Mouse (Mus musculus) heart, embryonic 12.5 days (tissue): Measurements from ENCODE around the gene Ift122. TPM values are rescaled to one million over a fixed set of nuclear protein-coding genes. Genes with fewer than 3 reads are reported as not detected.
"Not testable (repeated sequence)": the region's sequence is repeated elsewhere in the genome, so short reads cannot be mapped to it uniquely, and the experiment has no call there.

Source experiments
- ATAC-seq: fragments of 200-750 bp; cut with Nextera tagmentation; 2 replicates; pipeline ENCODE4 v1.8.0; 2017; ENCODE audit warnings: moderate TSS enrichment, moderate library complexity; ENCODE audit not compliant: insufficient number of reproducible peaks, low FRiP score
- H3K27ac ChIP-seq: fragments of 300-500 bp; sonication (generic); 2 replicates; pipeline ENCODE4 v1.5.1; 2016; ENCODE audit warnings: mild to moderate bottlenecking, moderate library complexity; ENCODE audit not compliant: poor library complexity, severe bottlenecking
- H3K27me3 ChIP-seq: fragments of 300-500 bp; sonication (generic); replicated peaks from 2 replicates; pipeline ENCODE4 v1.6.1; 2016; ENCODE audit warnings: mild to moderate bottlenecking, moderate library complexity
- H3K36me3 ChIP-seq: fragments of 300-500 bp; sonication (generic); 2 replicates; pipeline ENCODE4 v1.6.1; 2016; ENCODE audit warnings: mild to moderate bottlenecking, moderate library complexity
- H3K4me1 ChIP-seq: fragments of 300-500 bp; sonication (generic); replicated peaks from 2 replicates; pipeline ENCODE4 v1.6.1; 2016; ENCODE audit warnings: mild to moderate bottlenecking
- H3K4me2 ChIP-seq: fragments of 300-500 bp; sonication (generic); 2 replicates; pipeline ENCODE4 v1.6.1; 2016; ENCODE audit warnings: mild to moderate bottlenecking, moderate library complexity
- H3K4me3 ChIP-seq: fragments of 300-500 bp; sonication (generic); 2 replicates; pipeline ENCODE4 v1.5.1; 2016; ENCODE audit warnings: mild to moderate bottlenecking
- H3K9ac ChIP-seq: fragments of 300-500 bp; sonication (generic); 2 replicates; pipeline ENCODE4 v1.6.1; 2016; ENCODE audit warnings: mild to moderate bottlenecking, moderate library complexity
- H3K9me3 ChIP-seq: fragments of 300-500 bp; sonication (generic); replicated peaks from 2 replicates; pipeline ENCODE4 v1.6.1; 2016; ENCODE audit warnings: mild to moderate bottlenecking, moderate library complexity
- WGBS: fragments of 180-500 bp; shearing (Covaris S2); methylation state at CpG from one replicate; pipeline ENCODE4 v1.1.7; 2016; 5-methylcytosine and 5-hydroxymethylcytosine counted together
- polyA plus RNA-seq: library from polyadenylated mRNA; unstranded; fragments of >200 nt; fragmentation: Nextera tagmentation; extraction: Ambion mirVana; gene quantifications from 2 replicates; pipeline ENCODE4 v1.2.1, GENCODE M21; 2016

Gene Ift122
- polyA plus RNA-seq, 1 experiment from 2014 or later: 22.7 TPM

GRCm38 (mm10) chr6:115871318-115871717 lies 18.0 kb downstream of the Ift122 start:
- WGBS: no CpG with 5 or more reads among the region's 3 CpGs
- H3K36me3 ChIP-seq, H3K9ac ChIP-seq, H3K27me3 ChIP-seq, H3K27ac ChIP-seq, H3K9me3 ChIP-seq, H3K4me2 ChIP-seq, ATAC-seq, H3K4me3 ChIP-seq, H3K4me1 ChIP-seq: not testable (repeated sequence)

- Histone ChIP-seq H3K36me3 (peaks cover 32% of the 10 kb centered on the region), H3K4me3 (no peak overlapping the region), H3K4me1 (peaks cover 22% of the 10 kb centered on the region), H3K27me3 (no peaks in the 10 kb centered on the region), H3K9me3 (no peaks in the 10 kb centered on the region), H3K27ac (no peak overlapping the region), H3K9ac (no peak overlapping the region), H3K4me2 (no peak overlapping the region)
- ATAC-seq: no peak
- WGBS: 71% methylated on average over 2 of the region's 2 CpGs
Measured at GRCm38 (mm10) chr6:115877239-115877638, 24.0 kb downstream of the Ift122 start.

DNA sequence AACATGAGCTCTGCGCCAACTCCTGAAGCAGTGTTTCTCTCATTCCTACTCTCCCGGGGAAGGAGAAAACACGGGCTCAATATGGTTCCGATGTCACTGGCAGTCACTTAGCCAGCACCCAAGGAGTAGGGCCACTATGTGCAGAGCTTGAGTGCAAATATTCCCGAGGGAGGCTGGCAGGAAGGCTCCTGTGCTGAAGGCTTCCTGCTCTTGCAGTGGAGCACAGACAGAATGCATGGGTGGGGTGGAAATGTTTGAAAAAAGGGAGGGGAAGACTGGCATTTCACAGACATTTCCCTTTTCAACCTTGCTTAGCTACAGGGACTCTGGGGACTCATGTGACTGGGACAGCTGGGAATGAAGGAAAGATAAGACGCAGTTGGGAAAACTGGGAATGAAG lies 25.4 kb downstream of the Ift122 start:
- peak overlapping the region; percentile 15 for H3K27ac ChIP-seq
- peaks cover 32% of the 10 kb centered on the region for H3K36me3 ChIP-seq
- H3K4me1 ChIP-seq: peaks cover 25% of the 10 kb centered on the region
- no peak overlapping the region for H3K4me2 ChIP-seq
- ATAC-seq: no peak
- H3K4me3 ChIP-seq: no peak overlapping the region
- H3K9ac ChIP-seq: no peak overlapping the region
- H3K27me3 ChIP-seq: no peaks in the 10 kb centered on the region
- 59% methylated on average over 6 of the region's 6 CpGs for WGBS
- no peaks in the 10 kb centered on the region for H3K9me3 ChIP-seq

- Histone ChIP-seq H3K9me3 (no peaks in the 10 kb centered on the region), H3K4me3 (no peak overlapping the region), H3K4me2 (no peak overlapping the region), H3K9ac (no peak overlapping the region), H3K27ac (peak overlapping the region; percentile 15), H3K36me3 (peaks cover 37% of the 10 kb centered on the region), H3K4me1 (peaks cover 25% of the 10 kb centered on the region), H3K27me3 (no peaks in the 10 kb centered on the region)
- WGBS: 71% methylated on average over 6 of the region's 6 CpGs
- ATAC-seq: no peak
Measured at GRCm38 (mm10) chr6:115879736-115880135, 26.5 kb downstream of the Ift122 start.

DNA sequence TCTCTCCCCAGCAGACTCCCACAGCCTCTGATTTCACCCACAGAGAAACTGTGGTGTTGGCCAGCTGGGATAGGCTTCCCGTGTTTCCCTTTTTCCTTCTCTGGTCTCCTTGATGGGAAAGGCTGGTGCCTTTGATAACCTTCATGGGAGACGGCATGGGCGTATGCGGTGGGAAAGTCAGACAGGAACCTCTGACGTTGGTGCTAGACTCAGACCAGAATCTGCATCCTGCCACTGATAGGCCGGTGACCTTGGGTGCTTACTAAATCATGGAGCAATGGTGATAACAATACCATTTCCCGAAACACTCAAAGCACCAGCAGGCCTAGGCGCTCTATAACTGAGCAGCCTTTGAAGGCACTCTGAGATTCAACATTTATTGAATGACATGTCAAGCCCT lies 27.5 kb downstream of the Ift122 start:
- Histone ChIP-seq H3K4me3 (no peak overlapping the region), H3K36me3 (peaks cover 34% of the 10 kb centered on the region), H3K27me3 (no peaks in the 10 kb centered on the region), H3K4me1 (peaks cover 25% of the 10 kb centered on the region), H3K9ac (no peak overlapping the region), H3K27ac (peak overlapping the region; percentile 59), H3K9me3 (no peaks in the 10 kb centered on the region), H3K4me2 (no peak overlapping the region; the same call in 1 of the 2 replicates)
- peak; percentile 70 for ATAC-seq
- 57% methylated on average over 8 of the region's 8 CpGs for WGBS

- H3K27ac ChIP-seq: peak overlapping the region; percentile 53
- H3K9ac ChIP-seq: no peak overlapping the region
- no peak overlapping the region for H3K4me3 ChIP-seq
- peaks cover 39% of the 10 kb centered on the region for H3K36me3 ChIP-seq
- H3K27me3 ChIP-seq: no peaks in the 10 kb centered on the region
- peaks cover 5% of the 10 kb centered on the region; the same call in 1 of the 2 replicates for H3K9me3 ChIP-seq
- H3K4me2 ChIP-seq: no peak overlapping the region
- peak; percentile 57; the same call in 1 of the 2 replicates for ATAC-seq
- peaks cover 21% of the 10 kb centered on the region for H3K4me1 ChIP-seq
Measured at GRCm38 (mm10) chr6:115884018-115884417, 30.7 kb downstream of the Ift122 start.

DNA sequence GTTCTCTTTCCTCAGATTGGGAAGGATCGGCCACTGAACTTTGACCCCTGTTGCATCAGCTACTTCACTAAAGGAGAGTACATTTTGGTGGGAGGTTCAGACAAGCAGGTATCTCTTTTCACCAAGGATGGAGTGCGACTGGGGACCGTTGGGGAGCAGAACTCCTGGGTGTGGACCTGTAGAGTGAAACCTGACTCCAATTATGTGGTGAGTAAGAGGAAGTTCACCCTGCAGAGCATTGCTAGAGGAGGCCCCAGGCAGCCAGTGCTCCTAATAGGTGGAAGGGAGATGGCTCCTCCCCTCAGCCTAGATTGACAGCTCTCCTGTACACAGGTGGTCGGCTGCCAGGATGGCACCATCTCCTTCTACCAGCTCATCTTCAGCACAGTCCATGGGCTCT lies 33.6 kb downstream of the Ift122 start:
- peaks cover 38% of the 10 kb centered on the region for H3K36me3 ChIP-seq
- H3K27me3 ChIP-seq: no peaks in the 10 kb centered on the region
- no peak overlapping the region for H3K4me2 ChIP-seq
- peaks cover 5% of the 10 kb centered on the region; the same call in 1 of the 2 replicates for H3K9me3 ChIP-seq
- no peak for ATAC-seq
- no peak overlapping the region for H3K4me3 ChIP-seq
- no peak overlapping the region for H3K9ac ChIP-seq
- H3K4me1 ChIP-seq: peaks cover 22% of the 10 kb centered on the region
- 62% methylated on average over 4 of the region's 4 CpGs for WGBS
- no peak overlapping the region for H3K27ac ChIP-seq

DNA sequence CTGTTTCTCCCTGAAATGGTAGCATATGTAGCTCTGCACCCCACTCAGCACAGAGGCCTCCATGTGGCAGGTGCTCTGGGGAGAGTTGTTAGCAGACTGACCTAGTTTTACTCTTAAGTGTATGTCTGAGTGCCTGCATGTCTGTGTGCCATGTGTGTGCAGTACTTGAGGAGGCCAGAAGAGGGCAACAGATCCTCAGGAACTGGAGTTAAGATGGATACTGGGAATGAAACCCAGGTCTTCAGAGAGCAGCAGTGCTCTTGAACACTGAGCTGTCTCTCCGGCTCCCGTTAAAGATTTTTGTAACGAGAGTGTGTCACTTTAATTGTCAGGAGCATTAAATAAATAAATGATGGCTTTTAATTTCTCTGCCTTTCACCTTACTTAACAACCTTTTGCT lies 35.0 kb downstream of the Ift122 start:
- peaks cover 5% of the 10 kb centered on the region; the same call in 1 of the 2 replicates for H3K9me3 ChIP-seq
- H3K9ac ChIP-seq: no peak overlapping the region
- WGBS: 92% methylated on average over 3 of the region's 3 CpGs
- no peak overlapping the region for H3K4me2 ChIP-seq
- no peak overlapping the region for H3K27ac ChIP-seq
- H3K36me3 ChIP-seq: peaks cover 45% of the 10 kb centered on the region
- H3K4me1 ChIP-seq: peaks cover 25% of the 10 kb centered on the region
- ATAC-seq: no peak
- no peak overlapping the region for H3K4me3 ChIP-seq
- H3K27me3 ChIP-seq: no peaks in the 10 kb centered on the region

DNA sequence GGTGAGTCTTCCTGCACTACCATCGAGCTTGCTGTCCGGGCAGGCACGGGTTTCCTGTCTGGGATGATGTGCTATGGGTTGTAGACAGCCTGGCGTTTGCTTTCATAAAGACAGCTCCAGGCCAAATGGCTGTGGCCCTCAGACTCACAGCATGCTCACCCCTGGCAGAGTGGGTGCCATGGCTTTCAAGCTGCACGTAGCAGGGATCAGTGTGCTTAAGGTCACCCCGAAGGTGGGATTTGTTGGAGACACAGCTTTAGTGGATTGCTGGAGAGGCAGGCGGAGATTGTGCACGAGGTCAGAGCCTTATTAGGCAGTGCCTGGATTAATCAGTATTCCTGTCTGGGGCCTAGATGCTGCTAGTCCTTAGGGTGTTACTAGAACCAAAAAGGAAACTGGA lies 37.3 kb downstream of the Ift122 start:
- 60% methylated on average over 8 of the region's 8 CpGs for WGBS
- no peak for ATAC-seq
- H3K4me2 ChIP-seq: no peak overlapping the region
- H3K36me3 ChIP-seq: peaks cover 56% of the 10 kb centered on the region
- no peak overlapping the region for H3K9ac ChIP-seq
- H3K4me3 ChIP-seq: no peak overlapping the region
- H3K27me3 ChIP-seq: no peaks in the 10 kb centered on the region
- peaks cover 25% of the 10 kb centered on the region for H3K4me1 ChIP-seq
- no peak overlapping the region for H3K27ac ChIP-seq
- H3K9me3 ChIP-seq: peaks cover 5% of the 10 kb centered on the region; the same call in 1 of the 2 replicates

GRCm38 (mm10) chr6:115891061-115891460 lies 37.8 kb downstream of the Ift122 start:
- H3K9me3 ChIP-seq: peaks cover 5% of the 10 kb centered on the region; the same call in 1 of the 2 replicates
- no peaks in the 10 kb centered on the region for H3K27me3 ChIP-seq
- peak overlapping the region; percentile 63 for H3K27ac ChIP-seq
- WGBS: 42% methylated on average over 6 of the region's 6 CpGs
- no peak overlapping the region for H3K9ac ChIP-seq
- peak; percentile 18; the same call in 1 of the 2 replicates for ATAC-seq
- H3K4me1 ChIP-seq: peaks cover 25% of the 10 kb centered on the region
- H3K4me3 ChIP-seq: no peak overlapping the region
- peaks cover 52% of the 10 kb centered on the region for H3K36me3 ChIP-seq
- H3K4me2 ChIP-seq: no peak overlapping the region

- H3K9ac ChIP-seq: no peak overlapping the region
- H3K36me3 ChIP-seq: peaks cover 52% of the 10 kb centered on the region
- H3K9me3 ChIP-seq: peaks cover 5% of the 10 kb centered on the region; the same call in 1 of the 2 replicates
- ATAC-seq: no peak; the same call in 1 of the 2 replicates
- H3K27ac ChIP-seq: peak overlapping the region; percentile 63
- H3K4me1 ChIP-seq: peaks cover 26% of the 10 kb centered on the region
- no peak overlapping the region for H3K4me3 ChIP-seq
- H3K4me2 ChIP-seq: no peak overlapping the region
- no peaks in the 10 kb centered on the region for H3K27me3 ChIP-seq
- WGBS: 64% methylated on average over 8 of the region's 8 CpGs
Measured at GRCm38 (mm10) chr6:115891497-115892061, 38.3 kb downstream of the Ift122 start.

DNA sequence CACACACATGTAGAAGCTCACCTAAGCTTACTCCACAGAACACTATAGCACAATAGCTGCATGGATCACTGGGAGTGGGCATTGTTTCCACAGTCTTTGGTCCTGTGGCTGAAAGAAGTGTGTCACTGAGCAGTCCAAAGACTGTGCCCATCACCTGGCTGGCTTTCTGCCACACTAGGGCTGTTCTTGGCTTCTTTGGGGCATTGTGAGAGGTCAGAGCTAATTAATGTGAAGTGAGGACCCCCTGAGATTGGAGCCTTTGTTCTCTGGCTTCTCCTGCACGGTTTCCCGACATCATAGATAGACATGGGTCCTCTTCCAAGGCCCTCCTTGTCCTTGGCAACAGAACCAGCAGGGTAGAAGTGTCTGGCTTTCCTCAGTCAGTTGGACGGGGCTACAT lies 39.1 kb downstream of the Ift122 start:
- no peak for ATAC-seq
- no peak overlapping the region for H3K27ac ChIP-seq
- peaks cover 47% of the 10 kb centered on the region for H3K36me3 ChIP-seq

More for the DNA sequence above, 39.1 kb downstream of the Ift122 start:
- H3K9ac ChIP-seq: no peak overlapping the region
- H3K4me3 ChIP-seq: no peak overlapping the region
- 72% methylated on average over 3 of the region's 3 CpGs for WGBS
- no peaks in the 10 kb centered on the region for H3K27me3 ChIP-seq
- no peak overlapping the region for H3K4me2 ChIP-seq
- peaks cover 5% of the 10 kb centered on the region; the same call in 1 of the 2 replicates for H3K9me3 ChIP-seq
- H3K4me1 ChIP-seq: peaks cover 33% of the 10 kb centered on the region
